8 mouse cellular contexts compared by ENCODE assay signal in genomic region chr6:108709471-108710231, GRCm38 (mm10). TPM values are rescaled to one million over a fixed set of nuclear protein-coding genes. Genes with fewer than 3 reads are reported as not detected.
DNase-seq lines count a peak whose midpoint lies in the region; ATAC-seq lines count a peak whose summit lies in the region.

No protein-coding gene starts in this region.

- DNase-seq in adrenal gland, adult 8-10 months, result peak; percentile 82
- peak; percentile 73 for DNase-seq in embryo, embryonic 9.5 days (ENCODE audit: extremely low spot score)
- peak; percentile 74 to 87 for DNase-seq in left cerebral cortex, postnatal 14 days (ENCODE audit: low spot score in 2 of 2)
- peak; percentile 65 for DNase-seq in right cerebral cortex, postnatal 14 days
- peak; percentile 56 for DNase-seq in yolk sac, embryonic 10.5 days (ENCODE audit: low spot score)

- peak; percentile 75 for ATAC-seq in granulocyte monocyte progenitor cell, adult 5-6 weeks (replicated peaks; ENCODE audit: poor library complexity, severe bottlenecking)
- peak; percentile 92 for ATAC-seq in intestine, embryonic 16.5 days
- ATAC-seq in megakaryocyte-erythroid progenitor cell, adult 5-6 weeks (replicated peaks; ENCODE audit: low FRiP score, low TSS enrichment, poor library complexity, severe bottlenecking), result peak; percentile 77

- H3K9me3 ChIP-seq in intestine, embryonic 16.5 days (ENCODE audit: control insufficient read depth, low read length), result no peaks in the 10 kb centered on the region

- peaks cover 9% of the 10 kb centered on the region for H3K4me1 ChIP-seq in intestine, embryonic 16.5 days (ENCODE audit: control insufficient read depth, insufficient read depth, low read length)

- H3K36me3 ChIP-seq in intestine, embryonic 16.5 days (ENCODE audit: control insufficient read depth, insufficient read depth, low read length), result no peaks in the 10 kb centered on the region

- H3K9ac ChIP-seq in intestine, embryonic 16.5 days (ENCODE audit: low read depth, low read length), result peak overlapping the region; percentile 51

- peak overlapping the region; percentile 42 for H3K4me3 ChIP-seq in intestine, embryonic 16.5 days (ENCODE audit: low read length)

- H3K4me2 ChIP-seq in intestine, embryonic 16.5 days (ENCODE audit: low read depth, low read length), result peak overlapping the region; percentile 84

- peak overlapping the region; percentile 47 for H3K27ac ChIP-seq in intestine, embryonic 16.5 days (ENCODE audit: low read length)

- 1% methylated on average over 29 of the region's 29 CpGs for WGBS in intestine, embryonic 16.5 days

- no peaks in the 10 kb centered on the region for H3K27me3 ChIP-seq in intestine, embryonic 16.5 days (replicated peaks; ENCODE audit: control insufficient read depth, insufficient read depth, low read length)

- intact Hi-C loops in left cerebral cortex, postnatal 14 days (cut with DNase I), result loop anchor here (2.0 kb wide), 2 partner anchors 49 to 291 kb away; partner anchors contain the start of gene Bhlhe40

RNA-seq across cellular contexts. Expression of gene Bhlhe40, which starts 49.2 kb away (rescaled TPM):
- 10 to 100 TPM; 51.3 to 72.1 (median 68.6) TPM for total RNA-seq in adrenal gland, adult 8-10 months (2022)
- 1.7 and 2.1 TPM in 2 replicates for total RNA-seq in granulocyte monocyte progenitor cell, adult 5-6 weeks (2014; fragmentation: Nextera tagmentation)
- total RNA-seq in granulocyte monocyte progenitor cell, adult 5-6 weeks (2017), result 3.5 and 5.9 TPM in 2 replicates
- 60.7 and 77.0 TPM in 2 replicates for polyA plus RNA-seq in intestine, embryonic 16.5 days (2015; fragmentation: Nextera tagmentation; extraction: Ambion mirVana)
- 10 to 100 TPM; 55.2 to 77.3 TPM for total RNA-seq in left cerebral cortex, postnatal 14 days (2021)
- total RNA-seq in megakaryocyte-erythroid progenitor cell, adult 5-6 weeks (2014; fragmentation: Nextera tagmentation), result 1.4 TPM in 1 of 2 replicates, not detected in the other
- 3.1 and 15.2 TPM in 2 replicates for total RNA-seq in megakaryocyte-erythroid progenitor cell, adult 5-6 weeks (2017)

Comparison
In these comparisons a context has a peak if more than half of its experiments do, and no peak if none do; other contexts are left out.
1. Peak in every context shown above with its lines: DNase-seq, ATAC-seq, H3K4me3 ChIP-seq and H3K27ac ChIP-seq.